Mouse (Mus musculus) Patski (cell line): Measurements from ENCODE around the gene Thsd7b. TPM values are rescaled to one million over a fixed set of nuclear protein-coding genes. Genes with fewer than 3 reads are reported as not detected.

ENCODE experiments used
- ATAC-seq: fragments of 100-300 bp; one replicate; pipeline ENCODE4 v1.8.0; 2021
- CTCF ChIA-PET: fragments of 350-600 bp; sonication (Branson Sonifier 250); formaldehyde crosslinking; loops from one replicate; lab custom pipeline; 2022; ENCODE audit warnings: inconsistent platforms; lab: Charles Lee
- POLR2A ChIA-PET: fragments of 350-600 bp; sonication (Branson Sonifier 250); formaldehyde crosslinking; loops from one replicate; lab custom pipeline; 2022; ENCODE audit warnings: antibody characterized with exemption, inconsistent platforms; lab: Charles Lee
- DNase-seq: peaks from one replicate; pipeline ENCODE4 v3.0.0-alpha.2; 2011; ENCODE audit warnings: low read depth, low spot score
- H3K27me3 ChIP-seq: fragments of 371-371 bp; one replicate; pipeline ENCODE4 v1.5.1; 2021
- CTCF ChIP-seq: fragments of 100-300 bp; IDR thresholded peaks from one replicate; pipeline ENCODE4 v1.5.1; 2021
- in situ Hi-C: fragments of 300-500 bp; cut with MboI; formaldehyde crosslinking; loops from 3 replicates; pipeline ENCODE4 v1.11.1; 2018; ENCODE audit warnings: low pct_unique_long_range_greater_than_20kb, mixed read lengths
- polyA plus RNA-seq: library from polyadenylated mRNA; unstranded; gene quantifications from one replicate; pipeline ENCODE4 v1.2.3, GENCODE M21; 2021

Thsd7b gene
- polyA plus RNA-seq, 1 experiment from 2014 or later = 0.18 TPM

DNA sequence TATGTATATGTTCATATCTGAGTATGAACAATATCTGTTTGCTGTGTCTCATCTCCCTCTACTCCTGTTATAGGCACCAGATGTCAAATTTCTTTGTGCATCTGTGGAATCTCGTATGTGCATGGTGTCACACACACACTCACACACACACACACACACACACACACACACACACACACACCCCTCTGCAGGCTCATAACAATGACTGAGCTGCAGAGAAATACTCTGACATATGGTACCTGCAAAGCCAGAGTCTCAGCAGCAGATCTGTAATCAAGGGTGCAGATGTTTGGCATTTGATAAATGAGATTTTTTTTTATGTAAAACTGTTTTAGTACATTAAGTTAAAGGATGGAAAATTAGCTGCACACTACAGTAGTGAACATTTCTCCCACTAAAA lies 92.5 kb downstream of the Thsd7b start:
- in situ Hi-C loops = no loop called here
- DNase-seq (no peak), ATAC-seq (no peak)
- POLR2A ChIA-PET = no interaction called here
- CTCF ChIA-PET = no interaction called here
- H3K27me3 ChIP-seq = peaks cover 11% of the 10 kb centered on the region
- no peak for TF ChIP-seq CTCF

DNA sequence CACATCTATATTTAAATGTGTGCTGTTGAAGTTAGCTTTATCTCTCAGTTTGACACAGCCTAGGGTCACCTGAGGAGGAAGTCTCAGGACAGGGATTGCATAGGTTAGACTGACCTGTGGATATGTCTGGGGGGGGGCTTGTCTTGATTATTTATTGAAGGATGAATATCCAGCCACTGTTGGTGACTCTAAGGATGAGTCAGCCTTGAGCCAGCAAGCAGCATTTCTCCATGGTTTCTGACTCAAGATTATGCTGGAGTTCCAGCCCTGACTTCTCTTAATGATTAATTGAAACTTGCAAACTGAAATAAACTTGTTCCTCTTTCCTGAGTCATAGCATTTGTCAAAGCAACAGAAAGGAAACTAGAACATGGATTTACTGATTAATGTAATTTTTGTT lies 113.4 kb downstream of the Thsd7b start:
- ChIA-PET POLR2A (no interaction called here), CTCF (interaction anchor here (1.2 kb wide), 1 partner anchor 25 kb away, joined by 3 read pairs; no protein-coding TSS in a partner anchor)
- no peaks in the 10 kb centered on the region for H3K27me3 ChIP-seq
- ATAC-seq = peak; percentile 97
- TF ChIP-seq CTCF = no peak
- DNase-seq = peak; percentile 56
- in situ Hi-C loops = no loop called here

DNA sequence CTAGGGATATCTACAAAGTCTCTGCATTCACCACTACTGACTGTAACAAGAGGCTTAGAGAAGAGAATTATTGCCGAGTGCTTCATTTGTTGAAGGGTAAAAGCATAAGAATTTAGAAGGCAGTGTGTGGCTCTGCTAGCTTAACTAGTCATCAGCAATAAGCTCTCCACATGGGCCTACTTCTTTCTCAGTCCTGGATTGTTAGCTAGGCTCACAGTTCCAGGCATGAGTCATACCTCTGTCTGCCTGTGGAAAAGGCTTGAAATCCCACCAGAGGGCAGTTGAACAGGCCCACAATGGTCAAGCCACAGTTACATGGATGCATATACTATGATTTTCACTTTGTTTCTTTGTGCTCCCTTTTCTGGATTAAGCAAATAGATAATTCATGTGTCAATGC lies 138.5 kb downstream of the Thsd7b start:
- peak; percentile 90 for ATAC-seq
- ChIA-PET POLR2A (no interaction called here), CTCF (interaction anchor here (1.2 to 1.6 kb wide), 2 partner anchors 16 to 26 kb away, joined by 3 read pairs; no protein-coding TSS in a partner anchor)
- DNase-seq = no peak
- no peak for TF ChIP-seq CTCF
- H3K27me3 ChIP-seq = no peaks in the 10 kb centered on the region
- in situ Hi-C loops = no loop called here

DNA sequence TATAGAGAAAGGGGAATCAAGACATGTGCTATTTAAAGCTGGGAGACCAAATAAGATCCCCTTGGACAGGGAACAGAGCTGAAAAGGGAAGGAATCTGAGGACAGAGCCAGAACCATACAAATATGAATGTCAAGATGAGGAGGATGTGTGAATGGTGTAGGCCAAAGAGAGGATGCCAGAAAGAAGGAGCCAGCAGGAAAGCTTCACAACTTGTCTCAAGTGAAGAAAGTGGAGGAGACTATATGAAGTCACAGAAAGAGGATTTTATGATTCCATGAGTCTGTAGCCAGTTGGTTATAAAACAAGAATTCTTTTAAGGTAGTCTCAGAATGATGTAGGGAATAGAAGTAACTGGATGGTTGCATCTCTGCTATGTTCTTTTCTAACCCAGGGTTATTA lies 148.5 kb downstream of the Thsd7b start:
- in situ Hi-C loops = no loop called here

DNA sequence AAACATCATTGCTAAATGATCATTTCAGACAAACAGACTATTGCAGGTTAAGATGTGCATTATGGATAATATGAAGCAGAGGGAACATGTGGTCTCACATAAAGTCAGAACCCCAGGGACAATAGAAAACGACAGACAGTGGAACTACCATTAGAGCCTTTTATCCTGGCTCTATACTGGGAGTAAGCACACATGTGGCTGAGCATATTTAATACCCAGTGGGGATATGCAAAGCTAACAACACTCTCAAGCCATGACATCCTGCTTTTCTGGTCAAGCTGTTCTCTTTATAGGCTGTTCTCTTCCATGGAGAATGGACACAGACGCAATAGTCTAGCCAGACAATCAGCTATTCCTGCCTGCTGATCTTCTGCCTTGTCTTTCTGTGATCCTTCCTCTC lies 191.3 kb downstream of the Thsd7b start:
- peaks cover 17% of the 10 kb centered on the region for H3K27me3 ChIP-seq
- in situ Hi-C loops = no loop called here
- DNase-seq (no peak), ATAC-seq (no peak)
- ChIA-PET CTCF (no interaction called here), POLR2A (no interaction called here)
- no peak for TF ChIP-seq CTCF

More for the DNA sequence above, 148.5 kb downstream of the Thsd7b start:
- ChIA-PET CTCF (no interaction called here), POLR2A (no interaction called here)
- H3K27me3 ChIP-seq = peaks cover 17% of the 10 kb centered on the region
- DNase-seq (no peak), ATAC-seq (no peak)
- TF ChIP-seq CTCF = no peak

DNA sequence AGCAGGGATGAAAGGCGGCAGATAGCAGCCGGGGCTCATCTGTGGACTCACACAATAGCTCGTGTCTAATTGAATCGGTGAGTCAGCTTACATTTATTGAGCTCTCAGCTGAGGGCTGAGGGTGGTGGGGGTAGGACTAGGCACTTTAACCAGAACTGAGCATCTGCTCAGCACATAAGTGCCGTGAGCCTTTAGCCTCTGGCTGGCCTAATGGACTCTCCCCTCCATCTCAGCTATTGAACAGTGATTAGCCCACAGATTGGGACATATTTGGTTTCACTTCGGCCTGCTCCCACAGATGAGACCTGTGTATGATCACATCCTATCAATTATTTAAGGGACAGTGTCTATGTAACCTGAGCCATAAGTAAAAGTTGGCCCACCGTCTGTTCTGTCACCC lies 200.4 kb downstream of the Thsd7b start:
- POLR2A ChIA-PET = no interaction called here
- in situ Hi-C loops = no loop called here
- peaks cover 17% of the 10 kb centered on the region for H3K27me3 ChIP-seq
- TF ChIP-seq CTCF = no peak
- CTCF ChIA-PET = interaction anchor here (1.1 kb wide), 1 partner anchor 18 kb away, joined by 5 read pairs; no protein-coding TSS in a partner anchor
- ATAC-seq = no peak
- DNase-seq = no peak

DNA sequence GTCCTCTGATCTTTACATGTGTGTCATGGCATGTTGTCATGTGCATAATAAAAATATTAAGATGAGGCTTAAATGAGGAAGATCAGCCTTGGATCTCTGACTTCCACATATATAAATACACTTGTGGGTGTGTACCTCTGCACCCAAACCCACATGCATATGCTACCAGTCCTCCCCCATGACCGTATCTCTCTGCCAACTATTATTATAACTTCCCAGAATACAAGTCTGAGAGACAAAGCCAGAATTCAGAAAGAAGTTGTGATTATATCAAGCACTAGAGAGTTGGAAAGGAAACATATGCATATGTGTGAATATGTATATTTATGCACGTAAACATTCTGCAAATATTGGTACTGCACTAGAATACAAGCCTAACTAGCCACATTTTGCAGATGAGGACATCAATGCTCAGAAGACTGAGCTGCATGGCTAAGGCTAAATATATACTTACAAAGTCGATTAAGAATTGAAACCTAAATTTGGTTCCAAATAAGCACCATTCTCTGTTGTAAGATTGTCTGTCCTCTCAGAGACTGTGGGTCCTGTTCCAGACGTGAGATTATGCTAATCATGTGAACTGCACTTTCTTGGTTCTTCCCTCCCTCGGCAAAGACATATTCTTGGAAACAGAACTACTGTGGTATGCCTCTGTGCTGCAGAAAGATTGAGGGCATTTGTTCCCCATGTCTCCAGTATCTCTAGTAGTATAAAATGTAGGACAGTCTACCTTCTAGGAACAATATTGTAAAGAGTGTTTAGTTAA lies 211.3 kb downstream of the Thsd7b start:
- peaks cover 20% of the 10 kb centered on the region for H3K27me3 ChIP-seq
- DNase-seq (no peak), ATAC-seq (no peak)
- ChIA-PET POLR2A (no interaction called here), CTCF (no interaction called here)
- in situ Hi-C loops = loop anchor here (25.0 kb wide), 1 partner anchor 703 kb away; no protein-coding TSS in a partner anchor
- no peak for TF ChIP-seq CTCF

DNA sequence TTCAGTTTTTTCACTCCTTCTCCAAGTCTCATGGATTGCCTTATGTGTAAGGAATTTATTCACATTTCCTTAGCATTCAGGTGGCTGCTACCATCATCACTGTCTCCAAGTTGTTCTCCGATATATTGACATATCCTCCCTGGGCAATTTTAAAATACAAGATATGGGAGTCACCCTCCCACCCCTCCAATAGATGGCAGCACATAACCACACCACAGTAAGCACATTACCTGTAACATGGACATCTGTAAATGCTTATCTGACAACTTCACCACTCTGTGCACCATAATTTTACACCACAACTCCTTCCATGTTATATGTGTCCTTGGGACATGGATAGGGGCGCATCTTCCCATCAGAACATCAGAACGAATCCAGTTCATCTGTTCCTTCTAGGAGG lies 218.0 kb downstream of the Thsd7b start:
- peaks cover 13% of the 10 kb centered on the region for H3K27me3 ChIP-seq
- peak; percentile 67 for ATAC-seq
- CTCF ChIA-PET = no interaction called here
- TF ChIP-seq CTCF = peak; percentile 80
- POLR2A ChIA-PET = no interaction called here
- in situ Hi-C loops = loop anchor here (10.0 to 25.0 kb wide), 4 partner anchors 234 to 884 kb away; no protein-coding TSS in a partner anchor
- DNase-seq = no peak

DNA sequence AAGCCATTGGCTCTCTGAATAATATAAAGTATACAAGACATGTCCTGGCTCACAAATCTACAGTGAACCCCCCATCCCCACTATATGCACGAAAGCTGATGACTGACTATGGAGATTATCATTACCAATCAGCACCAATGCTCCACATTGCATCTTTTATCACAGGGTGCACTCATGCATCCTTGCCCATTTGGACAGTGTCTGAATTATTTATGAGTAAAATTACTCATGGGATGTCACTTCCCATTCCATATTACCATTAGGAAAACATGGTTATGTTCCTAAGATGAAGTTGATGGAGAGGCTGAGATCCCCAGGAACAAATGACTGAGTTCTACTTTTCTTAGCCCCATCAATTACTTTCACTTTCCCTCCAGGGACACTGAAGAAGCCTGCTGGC lies 220.8 kb downstream of the Thsd7b start:
- ChIA-PET POLR2A (no interaction called here), CTCF (no interaction called here)
- H3K27me3 ChIP-seq = no peaks in the 10 kb centered on the region
- no peak for TF ChIP-seq CTCF
- in situ Hi-C loops = loop anchor here (10.0 to 25.0 kb wide), 4 partner anchors 231 to 881 kb away; no protein-coding TSS in a partner anchor
- no peak for DNase-seq
- ATAC-seq = no peak

DNA sequence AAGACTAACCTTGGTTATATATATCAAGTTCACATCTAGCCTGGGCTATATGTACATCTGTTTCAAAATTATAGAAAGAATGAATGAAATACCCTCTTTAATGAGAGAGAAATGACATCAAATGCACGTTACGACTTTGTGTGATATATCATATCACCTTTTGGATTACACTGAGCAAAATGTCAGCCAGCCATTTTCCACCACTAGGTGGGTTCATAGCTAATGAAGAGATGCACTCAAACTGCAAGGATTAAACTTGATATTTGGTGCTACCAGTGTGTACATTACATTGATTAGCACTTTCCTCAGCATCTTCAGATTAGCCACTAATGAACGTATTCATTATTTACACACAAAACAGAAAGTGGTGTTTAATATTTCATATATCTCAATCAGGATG lies 228.6 kb downstream of the Thsd7b start:
- ChIA-PET CTCF (no interaction called here), POLR2A (no interaction called here)
- peak; percentile 41 for TF ChIP-seq CTCF
- no peaks in the 10 kb centered on the region for H3K27me3 ChIP-seq
- ATAC-seq (no peak), DNase-seq (no peak)
- in situ Hi-C loops = no loop called here

DNA sequence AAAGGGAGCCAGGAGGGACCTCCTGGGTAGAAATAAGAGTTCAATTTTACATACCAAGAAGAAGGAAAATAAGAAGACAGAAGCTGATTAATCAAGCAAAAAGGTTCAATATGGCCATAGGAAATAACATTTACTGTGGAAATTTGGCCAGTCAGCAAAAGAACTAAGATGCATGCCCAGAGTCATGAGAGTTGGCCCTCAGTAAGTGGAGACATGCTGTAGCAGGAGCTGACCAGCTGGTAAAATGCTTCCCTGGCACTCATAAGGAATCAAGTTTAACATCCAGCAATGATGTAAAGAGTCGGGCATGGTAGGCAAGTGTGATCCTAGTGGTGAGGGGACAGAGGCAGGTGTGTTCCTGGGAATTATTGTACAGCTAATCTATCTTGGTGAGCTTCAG lies 243.3 kb downstream of the Thsd7b start:
- in situ Hi-C loops = no loop called here
- ChIA-PET POLR2A (no interaction called here), CTCF (no interaction called here)
- DNase-seq (no peak), ATAC-seq (no peak)
- TF ChIP-seq CTCF = no peak
- H3K27me3 ChIP-seq = peaks cover 20% of the 10 kb centered on the region
